Mouse (Mus musculus): ENCODE measurements around the gene 1190007I07Rik.

Gene 1190007I07Rik

GRCm38 (mm10) chr10:82622671-82623552 lies at the start of gene 1190007I07Rik:
Gene 1190007I07Rik (minus strand): TSS chr10:82623228.
- peak; percentile 95 for DNase-seq

GRCm38 (mm10) chr10:82670205-82670604 lies 47.2 kb upstream of the 1190007I07Rik start:
- no peak for DNase-seq

GRCm38 (mm10) chr10:82666436-82667234 lies 43.6 kb upstream of the 1190007I07Rik start:
- peak; percentile 92 for DNase-seq

- DNase-seq: no peak
Measured at GRCm38 (mm10) chr10:82665951-82666350, 42.9 kb upstream of the 1190007I07Rik start.

- DNase-seq: no peak
Measured at GRCm38 (mm10) chr10:82663289-82663688, 40.3 kb upstream of the 1190007I07Rik start.

- DNase-seq: no peak
Measured at GRCm38 (mm10) chr10:82662267-82662990, 39.4 kb upstream of the 1190007I07Rik start.

- DNase-seq: no peak
Measured at GRCm38 (mm10) chr10:82661820-82662219, 38.8 kb upstream of the 1190007I07Rik start.

GRCm38 (mm10) chr10:82654581-82654980 lies 31.6 kb upstream of the 1190007I07Rik start:
- DNase-seq: no peak

GRCm38 (mm10) chr10:82652625-82653024 lies 29.6 kb upstream of the 1190007I07Rik start:
- DNase-seq: no peak

GRCm38 (mm10) chr10:82651221-82651620 lies 28.2 kb upstream of the 1190007I07Rik start:
- DNase-seq: no peak

- no peak for DNase-seq
Measured at GRCm38 (mm10) chr10:82647205-82647811, 24.3 kb upstream of the 1190007I07Rik start.

- DNase-seq: no peak
Measured at GRCm38 (mm10) chr10:82646083-82646482, 23.1 kb upstream of the 1190007I07Rik start.

GRCm38 (mm10) chr10:82641481-82641880 lies 18.5 kb upstream of the 1190007I07Rik start:
- DNase-seq: no peak

- no peak for DNase-seq
Measured at GRCm38 (mm10) chr10:82639032-82639698, 16.1 kb upstream of the 1190007I07Rik start.

GRCm38 (mm10) chr10:82636321-82636720 lies 13.3 kb upstream of the 1190007I07Rik start:
- no peak for DNase-seq

- DNase-seq: no peak
Measured at GRCm38 (mm10) chr10:82634348-82634747, 11.3 kb upstream of the 1190007I07Rik start.

- no peak for DNase-seq
Measured at GRCm38 (mm10) chr10:82632496-82633280, 9.7 kb upstream of the 1190007I07Rik start.

- DNase-seq: no peak
Measured at GRCm38 (mm10) chr10:82631133-82631532, 8.1 kb upstream of the 1190007I07Rik start.

- DNase-seq: no peak
Measured at GRCm38 (mm10) chr10:82630497-82630896, 7.5 kb upstream of the 1190007I07Rik start.

- peak; percentile 96 for DNase-seq
Measured at GRCm38 (mm10) chr10:82629586-82630255, 6.7 kb upstream of the 1190007I07Rik start, which contains the start of gene Tdg. Gene Tdg (plus strand): TSS chr10:82629828.

Measured in kidney, postnatal 10 days (tissue).